ENCODE assay signal across 23 mouse cellular contexts in the genomic region with DNA sequence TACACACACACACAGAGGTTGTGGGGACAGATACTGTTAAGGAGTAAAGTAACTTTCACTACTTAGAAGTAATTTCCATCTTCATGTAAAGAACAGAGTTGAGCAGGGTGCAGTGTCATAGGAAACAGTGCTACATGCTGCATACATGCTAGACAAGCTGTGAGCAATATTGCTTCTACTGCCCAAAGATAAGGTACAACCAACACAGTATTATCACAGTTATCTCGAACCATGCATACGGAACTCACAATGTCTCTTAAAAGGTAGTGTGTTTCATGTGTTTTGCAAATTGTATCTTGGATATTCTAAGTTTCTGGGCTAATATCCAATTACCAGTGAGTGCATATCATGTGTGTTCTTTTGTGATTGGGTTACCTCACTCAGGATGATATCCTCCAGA.
DNase-seq lines count a peak whose midpoint lies in the region; ATAC-seq and TF ChIP-seq lines count a peak whose summit lies in the region.
"Had no signal": no experiment of that assay in that cellular context is flagged by ENCODE, and none has a peak within 500 bp of the region (broad histone marks: within the 10 kb centered on the region; RNA-seq: fewer than 3 reads in every experiment).

No protein-coding gene starts in this region.

- no peak overlapping the region for H3K4me3 ChIP-seq in liver, embryonic 11.5 days (ENCODE audit: low read depth, low read length)
- H3K4me3 ChIP-seq in MEL (ENCODE audit: control insufficient read depth in 1 of 2, insufficient read depth in 1 of 2, low read depth in 2 of 2, low read length in 2 of 2): no peak overlapping the region
- H3K4me3 ChIP-seq: embryonic facial prominence, embryonic 10.5 days; embryonic facial prominence, embryonic 12.5 days; forebrain, embryonic 13.5 days; forebrain, embryonic 15.5 days had no signal

- H3K4me2 ChIP-seq in liver, embryonic 11.5 days: no peak overlapping the region
- H3K4me2 ChIP-seq: embryonic facial prominence, embryonic 12.5 days; forebrain, embryonic 13.5 days; forebrain, embryonic 15.5 days had no signal

- H3K9me3 ChIP-seq in liver, embryonic 11.5 days (ENCODE audit: control insufficient read depth, low read length): no peaks in the 10 kb centered on the region
- no peaks in the 10 kb centered on the region for H3K9me3 ChIP-seq in MEL (replicated peaks; ENCODE audit: insufficient read depth, low read length)
- H3K9me3 ChIP-seq: embryonic facial prominence, embryonic 10.5 days; embryonic facial prominence, embryonic 12.5 days; forebrain, embryonic 13.5 days; forebrain, embryonic 15.5 days; G1E had no signal

- peak; percentile 56 for ATAC-seq in liver, embryonic 11.5 days (replicated peaks; ENCODE audit: low FRiP score)
- ATAC-seq in megakaryocyte progenitor cell, adult 5-6 weeks (replicated peaks; ENCODE audit: poor library complexity): peak; percentile 60
- ATAC-seq: CD4-positive, CD25-positive, alpha-beta regulatory T cell, adult 4 months; forebrain, embryonic 13.5 days; forebrain, embryonic 15.5 days; forebrain, postnatal 0 days had no signal

- no peaks in the 10 kb centered on the region for H3K79me2 ChIP-seq in MEL (ENCODE audit: control insufficient read depth, insufficient read depth, low read length, poor library complexity)

- H3K4me1 ChIP-seq in liver, embryonic 11.5 days (replicated peaks; ENCODE audit: control insufficient read depth, insufficient read depth, low read length): no peaks in the 10 kb centered on the region
- H3K4me1 ChIP-seq in MEL (ENCODE audit: control insufficient read depth in 1 of 2, insufficient read depth in 2 of 2, low read length in 2 of 2): no peaks in the 10 kb centered on the region; a peak in 1 of 4 replicates
- H3K4me1 ChIP-seq: embryonic facial prominence, embryonic 10.5 days; embryonic facial prominence, embryonic 12.5 days; forebrain, embryonic 13.5 days; forebrain, embryonic 15.5 days had no signal

- no peak overlapping the region for H3K27ac ChIP-seq in liver, embryonic 11.5 days (ENCODE audit: low read depth, low read length)
- no peak overlapping the region for H3K27ac ChIP-seq in MEL (ENCODE audit: control insufficient read depth, low read depth, low read length)
- H3K27ac ChIP-seq: embryonic facial prominence, embryonic 10.5 days; embryonic facial prominence, embryonic 12.5 days; forebrain, embryonic 13.5 days; forebrain, embryonic 15.5 days had no signal

- H3K9ac ChIP-seq in liver, embryonic 11.5 days (ENCODE audit: low read depth, low read length): no peak overlapping the region
- no peak overlapping the region for H3K9ac ChIP-seq in MEL (ENCODE audit: control insufficient read depth, low read depth, low read length, poor library complexity, severe bottlenecking)
- H3K9ac ChIP-seq: embryonic facial prominence, embryonic 12.5 days; forebrain, embryonic 13.5 days; forebrain, embryonic 15.5 days; forebrain, postnatal 0 days had no signal

- WGBS in liver, embryonic 11.5 days: 77% methylated on average over 2 of the region's 2 CpGs

- no peak for TF ChIP-seq CTCF in MEL (IDR thresholded peaks at IDR 0.05 in 2 of 3, conservative IDR thresholded peaks at IDR 0.05 in 1 of 3; ENCODE audit: control insufficient read depth in 1 of 3, insufficient read depth in 1 of 3, low read depth in 2 of 3, low read length in 3 of 3, poor library complexity in 1 of 3, severe bottlenecking in 1 of 3)

- no peak for TF ChIP-seq POLR2A in MEL (IDR thresholded peaks at IDR 0.05; ENCODE audit: control insufficient read depth in 1 of 2, insufficient read depth in 1 of 2, low read depth in 1 of 2, low read length in 2 of 2, poor library complexity in 1 of 2)

- no peak for DNase-seq in liver, embryonic 11.5 days (ENCODE audit: low spot score)
- DNase-seq in liver (no peak), MEL (ENCODE audit: low read depth, low spot score) (peak; percentile 57)
- DNase-seq in gastrocnemius, postnatal 25 days: no peak
- no peak for DNase-seq in retina, postnatal 1 day
- DNase-seq: adrenal gland, adult 2 months; adrenal gland, postnatal 10 days; adrenal gland, postnatal 25 days; B cell, adult 2 months; cerebellum, adult 11-12 months; cerebellum, adult 2 months; cerebellum, adult 9-10 months; cerebellum, postnatal 10 days; cerebellum, postnatal 25 days; forebrain, postnatal 0 days had no signal

- TF ChIP-seq EP300 in MEL (IDR thresholded peaks at IDR 0.05; ENCODE audit: low read depth in 1 of 2, low read length in 2 of 2): peak; percentile 41 to 51; a peak in 3 of 4 replicates

- no peak for TF ChIP-seq RAD21 in MEL (IDR thresholded peaks at IDR 0.05; ENCODE audit: low read depth, low read length)

- no peaks in the 10 kb centered on the region for H3K36me3 ChIP-seq in liver, embryonic 11.5 days (ENCODE audit: control insufficient read depth, insufficient read depth, low read length)
- H3K36me3 ChIP-seq in MEL (ENCODE audit: control insufficient read depth in 1 of 2, insufficient read depth in 2 of 2, low read length in 2 of 2): peaks cover 0 to 7% of the 10 kb centered on the region in 2 experiments; a peak in 2 of 4 replicates

- no peaks in the 10 kb centered on the region for H3K27me3 ChIP-seq in liver, embryonic 11.5 days (replicated peaks; ENCODE audit: control insufficient read depth, insufficient read depth, low read length)
- no peaks in the 10 kb centered on the region for H3K27me3 ChIP-seq in MEL (ENCODE audit: control insufficient read depth in 1 of 2, insufficient read depth in 2 of 2, low read length in 2 of 2)
- H3K27me3 ChIP-seq: CH12.LX; embryonic facial prominence, embryonic 12.5 days; forebrain, embryonic 13.5 days; forebrain, embryonic 15.5 days had no signal

TF ChIP-seq in MEL, 35 proteins besides CTCF, POLR2A, EP300 and RAD21:
- no peak for TF ChIP-seq NRF1 (IDR thresholded peaks at IDR 0.05; ENCODE audit: insufficient read depth, low read depth, low read length, poor library complexity, severe bottlenecking)
- no peak for TF ChIP-seq NELFE (IDR thresholded peaks at IDR 0.05; ENCODE audit: low read depth, low read length)
- TF ChIP-seq TCF12 (IDR thresholded peaks at IDR 0.05; ENCODE audit: low read depth, low read length): peak; percentile 30; the same call in 1 of the 2 replicates
- peak; percentile 44; the same call in 1 of the 2 replicates for TF ChIP-seq ETS1 (IDR thresholded peaks at IDR 0.05; ENCODE audit: low read depth, low read length)
- peak; percentile 76 for TF ChIP-seq GATA1 (IDR thresholded peaks at IDR 0.05; ENCODE audit: low read depth, low read length)
